Mouse (Mus musculus): Measurements from ENCODE around the gene Spata5. TPM values are rescaled to one million over a fixed set of nuclear protein-coding genes. Genes with fewer than 3 reads are reported as not detected.

The Spata5 gene
- polyA plus RNA-seq (2016; fragmentation: Nextera tagmentation; extraction: Ambion mirVana): 56.2 and 56.4 TPM in 2 replicates

DNA sequence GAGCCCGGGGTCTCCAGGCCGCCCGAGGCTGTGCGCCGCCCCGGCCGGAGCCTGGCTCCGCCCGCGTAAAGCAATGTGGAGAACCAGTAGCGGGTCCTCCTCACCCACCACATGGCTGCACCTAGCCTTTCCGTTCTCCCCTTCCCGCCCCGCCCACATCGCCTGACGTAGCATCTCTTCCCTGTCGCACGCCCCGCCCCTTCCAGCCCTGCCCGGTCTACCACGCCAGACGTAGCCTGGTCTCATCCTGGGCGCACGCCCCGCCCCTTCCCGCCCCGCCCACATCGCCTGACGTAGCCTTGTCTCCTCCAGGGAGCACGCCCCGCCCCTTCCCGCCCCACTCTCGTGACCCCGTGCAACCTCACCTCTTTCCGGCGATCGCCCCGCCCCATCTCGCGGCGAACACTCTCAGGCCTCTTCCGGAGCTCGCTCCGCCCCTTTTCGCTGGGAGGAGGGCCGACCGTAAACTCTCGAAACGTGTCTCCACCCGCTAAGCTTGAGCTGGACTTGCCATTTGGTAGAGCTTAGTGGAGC is at the start of gene Spata5:
Gene Spata5, plus strand, starts transcription at position 439 of the 534 bp plus-strand sequence.
- Histone ChIP-seq H3K9me3 (no peaks in the 10 kb centered on the region), H3K4me3 (peak within 1 kb of the TSS; percentile 94), H3K27me3 (ENCODE audit: poor library complexity, severe bottlenecking) (no peaks in the 10 kb centered on the region), H3K36me3 (replicated peaks) (peaks cover 10% of the 10 kb centered on the region; the same call in 1 of the 2 replicates), H3K27ac (peak within 1 kb of the TSS; percentile 94), H3K4me1 (peaks cover 28% of the 10 kb centered on the region)
- peak; percentile 100 for DNase-seq (ENCODE audit: extremely low spot score, low spot score)
- 1% methylated on average over 48 of the region's 50 CpGs for WGBS

DNA sequence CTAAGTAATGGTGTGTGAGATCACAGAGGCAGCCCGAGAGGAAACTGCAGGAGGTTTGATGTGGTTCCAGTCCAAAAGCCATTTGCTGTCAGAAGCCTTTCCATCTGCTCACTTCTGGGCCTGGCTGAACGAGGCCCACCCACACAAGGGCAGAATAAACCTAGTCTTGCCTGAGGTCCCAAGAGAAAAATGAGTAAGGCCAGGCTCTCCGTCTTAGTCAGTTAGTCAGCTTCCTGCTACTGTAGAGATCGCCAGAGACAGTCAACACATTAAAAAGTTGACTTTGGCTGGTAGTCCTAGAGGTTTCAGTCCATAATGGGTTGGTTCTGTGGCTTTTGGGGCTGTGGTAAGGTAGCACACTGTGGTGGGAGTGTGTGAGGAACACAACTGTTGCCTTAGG is 49.3 kb upstream of the Spata5 start:
- Histone ChIP-seq H3K4me1 (no peaks in the 10 kb centered on the region), H3K36me3 (replicated peaks) (no peaks in the 10 kb centered on the region), H3K9me3 (no peaks in the 10 kb centered on the region), H3K27me3 (ENCODE audit: poor library complexity, severe bottlenecking) (no peaks in the 10 kb centered on the region), H3K4me3 (no peak overlapping the region), H3K27ac (no peak overlapping the region)
- DNase-seq (ENCODE audit: extremely low spot score, low spot score): no peak
- 85% methylated on average over 4 of the region's 4 CpGs for WGBS

DNA sequence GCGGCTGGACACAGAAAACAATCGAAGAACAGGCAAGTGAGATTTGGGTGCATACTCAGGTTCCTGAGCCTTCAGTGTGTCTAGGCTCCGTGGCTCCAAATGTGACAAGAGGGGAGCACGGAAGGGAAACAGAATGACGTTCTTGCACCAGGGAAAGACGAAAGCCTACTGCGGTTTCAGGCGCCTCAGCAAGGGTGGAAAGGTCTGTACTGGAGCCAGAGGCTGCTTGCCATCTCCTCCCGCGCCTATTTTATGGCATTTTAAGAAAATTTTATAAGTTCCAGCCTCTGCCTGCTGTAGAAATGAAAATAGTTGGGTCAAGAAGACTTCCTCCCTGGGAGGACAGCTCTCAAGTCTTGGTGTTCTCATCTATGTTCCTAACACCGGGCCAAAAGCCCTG is 46.0 kb upstream of the Spata5 start:
- Histone ChIP-seq H3K4me1 (peaks cover 4% of the 10 kb centered on the region), H3K36me3 (replicated peaks) (no peaks in the 10 kb centered on the region), H3K27me3 (ENCODE audit: poor library complexity, severe bottlenecking) (no peaks in the 10 kb centered on the region), H3K9me3 (no peaks in the 10 kb centered on the region), H3K4me3 (no peak overlapping the region), H3K27ac (no peak overlapping the region)
- WGBS: 92% methylated on average over 11 of the region's 11 CpGs
- no peak for DNase-seq (ENCODE audit: extremely low spot score, low spot score)

DNA sequence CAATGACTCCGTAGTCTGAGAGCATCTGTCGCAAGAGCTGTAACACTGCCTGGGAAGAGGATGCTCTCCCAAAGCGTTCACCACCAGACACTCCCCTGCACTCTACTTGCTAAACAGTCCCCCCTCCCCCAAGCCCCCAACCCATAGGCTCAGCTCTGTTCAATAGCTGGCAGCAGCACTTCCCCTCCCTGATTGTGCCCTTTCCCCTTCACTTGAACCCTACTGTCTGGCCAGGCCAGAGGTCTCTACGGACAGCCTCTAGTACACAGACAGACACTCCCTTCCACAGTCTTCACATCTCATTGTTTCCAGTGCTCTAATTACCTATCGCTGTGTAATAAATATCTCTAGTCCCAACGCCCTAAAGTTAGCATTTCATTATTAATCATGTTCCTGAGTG is 41.8 kb upstream of the Spata5 start:
- no peaks in the 10 kb centered on the region for H3K9me3 ChIP-seq
- H3K36me3 ChIP-seq (replicated peaks): no peaks in the 10 kb centered on the region
- no peak overlapping the region for H3K27ac ChIP-seq
- H3K4me3 ChIP-seq: no peak overlapping the region
- 83% methylated on average over 6 of the region's 6 CpGs for WGBS
- H3K27me3 ChIP-seq (ENCODE audit: poor library complexity, severe bottlenecking): no peaks in the 10 kb centered on the region
- H3K4me1 ChIP-seq: peaks cover 4% of the 10 kb centered on the region
- DNase-seq (ENCODE audit: extremely low spot score, low spot score): no peak

DNA sequence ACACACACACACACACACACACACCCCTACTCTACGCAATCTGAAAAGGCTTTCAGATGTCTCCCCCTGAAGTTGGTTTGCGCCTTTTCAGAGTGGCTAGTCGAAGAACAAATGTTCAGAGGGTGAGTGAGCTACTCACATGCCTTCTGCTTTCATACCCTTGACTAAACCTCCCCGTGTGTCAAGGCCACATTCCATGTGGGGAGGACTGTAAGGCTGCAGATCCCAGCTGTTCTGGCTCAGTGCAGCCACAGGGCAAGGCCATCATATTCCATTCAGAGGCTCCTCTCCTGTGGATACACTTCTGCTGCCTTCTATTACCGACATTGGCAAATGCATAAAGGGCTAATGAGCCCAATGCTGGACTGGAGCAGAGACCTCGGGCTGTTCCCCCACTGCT is 41.3 kb upstream of the Spata5 start:
- H3K4me1 ChIP-seq: peaks cover 4% of the 10 kb centered on the region
- H3K27ac ChIP-seq: no peak overlapping the region
- H3K9me3 ChIP-seq: no peaks in the 10 kb centered on the region
- H3K4me3 ChIP-seq: no peak overlapping the region
- no peaks in the 10 kb centered on the region for H3K36me3 ChIP-seq (replicated peaks)
- H3K27me3 ChIP-seq (ENCODE audit: poor library complexity, severe bottlenecking): no peaks in the 10 kb centered on the region
- DNase-seq (ENCODE audit: extremely low spot score, low spot score): no peak
- 95% methylated on average over 6 of the region's 6 CpGs for WGBS

DNA sequence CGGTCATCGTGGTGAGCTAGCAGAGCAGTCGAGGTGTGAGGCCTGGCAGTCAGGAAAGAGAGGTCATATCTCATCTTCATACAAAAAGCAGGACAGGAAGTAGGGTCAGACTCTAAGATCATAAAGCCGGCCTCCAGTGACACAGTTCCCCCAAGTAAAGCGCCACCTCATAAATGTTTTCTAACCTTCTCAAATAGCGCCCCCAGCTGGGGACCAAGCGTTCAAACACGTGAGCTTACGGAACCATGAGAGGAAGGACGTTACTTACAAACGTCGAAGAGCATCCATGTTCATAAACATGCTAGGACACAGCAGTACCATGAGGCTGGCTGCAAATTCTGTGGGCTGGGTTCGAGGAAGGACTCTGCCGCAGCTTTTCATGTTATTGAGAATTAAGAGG is 40.5 kb upstream of the Spata5 start:
- Histone ChIP-seq H3K36me3 (replicated peaks) (no peaks in the 10 kb centered on the region), H3K27me3 (ENCODE audit: poor library complexity, severe bottlenecking) (no peaks in the 10 kb centered on the region), H3K9me3 (no peaks in the 10 kb centered on the region), H3K27ac (no peak overlapping the region), H3K4me3 (no peak overlapping the region), H3K4me1 (peaks cover 4% of the 10 kb centered on the region)
- DNase-seq (ENCODE audit: extremely low spot score, low spot score): no peak
- WGBS: 86% methylated on average over 14 of the region's 14 CpGs

DNA sequence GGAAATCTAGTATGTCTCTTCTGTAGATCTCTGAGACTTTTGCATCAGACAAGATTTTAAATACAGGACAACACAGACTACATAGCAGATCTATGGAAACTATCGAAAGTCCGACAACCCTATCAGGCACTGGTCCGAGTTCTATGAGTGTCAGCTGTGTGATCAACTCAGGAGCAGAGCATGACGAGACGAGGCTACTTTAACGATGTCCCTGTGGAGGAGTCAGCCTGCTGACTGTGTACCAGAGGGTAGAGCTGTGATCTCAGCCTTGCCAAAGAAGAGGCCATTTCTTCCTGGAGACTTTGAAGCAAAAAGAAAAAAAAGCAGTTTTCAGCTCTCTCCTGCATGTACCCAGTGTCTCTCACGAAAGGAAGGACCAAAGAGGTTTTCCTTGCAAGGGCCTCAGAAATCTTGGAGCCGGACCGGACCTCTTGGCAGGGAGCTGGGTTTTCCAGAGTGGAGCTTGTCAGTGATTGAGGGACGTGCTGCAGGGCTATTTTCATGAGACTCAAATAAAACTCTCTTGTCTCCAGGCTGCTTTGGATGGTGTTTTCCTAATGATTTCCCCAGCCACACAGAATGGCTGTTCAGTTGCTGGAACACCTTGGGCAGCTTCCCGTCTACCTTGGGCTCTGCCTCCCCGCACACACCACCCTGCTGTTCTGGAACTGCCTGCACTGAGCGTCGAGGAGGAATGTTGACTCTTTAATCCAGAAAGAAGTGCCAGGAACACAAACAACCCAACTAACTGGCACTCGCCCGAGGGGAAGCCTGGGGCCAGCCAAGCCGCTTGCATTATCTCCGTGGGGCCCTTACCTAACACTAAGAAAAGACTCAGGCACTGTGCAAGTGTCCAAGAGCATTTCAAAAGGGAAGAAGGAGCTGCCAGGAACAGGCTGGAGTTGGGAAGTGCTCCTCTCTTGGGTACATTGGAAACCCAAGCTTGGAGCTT is 39.5 kb upstream of the Spata5 start:
- Histone ChIP-seq H3K4me1 (peaks cover 4% of the 10 kb centered on the region), H3K27me3 (ENCODE audit: poor library complexity, severe bottlenecking) (no peaks in the 10 kb centered on the region)
- 80% methylated on average over 18 of the region's 18 CpGs for WGBS

DNA sequence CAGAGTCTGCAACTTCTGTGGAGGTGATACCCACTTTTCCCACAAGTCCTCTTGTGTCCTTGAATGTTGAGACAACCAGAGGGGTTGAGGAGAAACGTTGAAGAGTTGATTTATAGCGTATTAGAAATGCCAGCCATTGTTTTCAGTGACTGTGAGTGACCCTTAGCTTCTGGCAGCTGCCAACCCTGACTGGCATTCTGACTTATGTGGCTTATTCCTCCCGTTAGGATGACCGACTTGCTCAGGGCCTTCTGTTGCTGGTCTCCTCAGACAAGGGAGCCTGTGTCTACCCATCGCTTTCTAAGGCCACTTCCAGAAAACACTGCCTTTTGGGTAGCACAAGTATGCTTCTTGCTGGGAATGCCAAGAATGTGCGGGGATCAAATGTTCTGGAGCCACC is 38.2 kb upstream of the Spata5 start:
- no peaks in the 10 kb centered on the region for H3K9me3 ChIP-seq
- peaks cover 4% of the 10 kb centered on the region for H3K4me1 ChIP-seq
- no peak overlapping the region for H3K4me3 ChIP-seq
- no peaks in the 10 kb centered on the region for H3K27me3 ChIP-seq (ENCODE audit: poor library complexity, severe bottlenecking)
- H3K27ac ChIP-seq: no peak overlapping the region
- no peaks in the 10 kb centered on the region for H3K36me3 ChIP-seq (replicated peaks)
- 77% methylated on average over 6 of the region's 6 CpGs for WGBS
- no peak for DNase-seq (ENCODE audit: extremely low spot score, low spot score)

More for the DNA sequence above, 39.5 kb upstream of the Spata5 start:
- no peak for DNase-seq (ENCODE audit: extremely low spot score, low spot score)
- Histone ChIP-seq H3K9me3 (no peaks in the 10 kb centered on the region), H3K27ac (no peak overlapping the region), H3K36me3 (replicated peaks) (no peaks in the 10 kb centered on the region), H3K4me3 (no peak overlapping the region)

DNA sequence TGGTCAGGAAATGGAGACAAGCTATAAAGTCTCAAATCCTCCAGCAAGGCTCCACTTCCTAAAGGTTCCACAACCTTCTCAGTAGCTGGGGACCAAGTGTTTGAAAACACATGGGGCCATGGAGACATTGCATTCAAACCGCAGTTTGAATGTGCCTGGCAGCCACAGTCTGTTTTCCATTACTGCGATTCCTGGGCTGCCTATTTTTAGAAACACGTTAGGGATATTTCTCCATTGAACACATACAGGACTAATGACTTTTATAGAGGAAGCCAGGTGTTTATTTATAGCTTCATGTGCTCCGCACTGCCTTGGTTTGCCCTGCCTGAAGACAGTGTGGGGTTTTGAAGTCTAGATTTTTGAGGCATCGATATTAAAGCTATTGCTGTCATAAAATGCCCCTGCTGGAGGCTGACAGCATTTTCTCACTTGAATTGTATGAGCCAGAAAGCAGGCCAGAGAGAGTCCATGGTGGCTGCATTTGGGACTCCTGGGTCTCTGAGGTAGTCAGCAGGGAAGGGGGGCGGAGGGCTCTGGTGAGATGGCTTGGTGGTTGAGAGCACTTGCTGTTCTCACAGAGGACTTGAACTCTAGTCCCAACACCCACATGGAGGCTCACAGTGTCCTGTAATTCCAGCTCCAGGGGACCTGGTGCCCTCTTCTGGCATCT is 36.5 kb upstream of the Spata5 start:
- Histone ChIP-seq H3K9me3 (no peaks in the 10 kb centered on the region), H3K4me3 (no peak overlapping the region), H3K36me3 (replicated peaks) (no peaks in the 10 kb centered on the region), H3K4me1 (no peaks in the 10 kb centered on the region; the same call in 1 of the 2 replicates), H3K27ac (no peak overlapping the region), H3K27me3 (ENCODE audit: poor library complexity, severe bottlenecking) (no peaks in the 10 kb centered on the region)
- WGBS: 85% methylated on average over 6 of the region's 6 CpGs
- DNase-seq (ENCODE audit: extremely low spot score, low spot score): no peak

DNA sequence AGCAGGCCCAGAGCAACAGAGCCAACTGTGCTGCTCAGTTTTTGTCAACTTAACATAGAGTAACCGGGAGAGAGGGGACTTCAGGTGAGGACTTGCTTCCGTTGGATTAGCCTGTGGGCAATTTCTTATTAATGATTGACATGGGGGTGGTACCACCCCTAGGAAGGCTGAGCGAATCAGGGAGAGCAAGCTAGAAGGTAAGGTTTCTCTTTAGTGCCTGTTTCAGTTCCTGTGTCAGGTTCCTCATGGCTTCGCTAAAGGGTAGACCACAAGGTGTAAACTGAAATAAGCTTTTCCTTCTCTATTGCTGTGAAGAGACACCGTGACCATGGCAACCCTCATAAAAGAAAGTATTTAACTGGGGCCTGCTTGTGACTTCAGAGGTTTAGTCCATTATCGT is 32.4 kb upstream of the Spata5 start:
- DNase-seq (ENCODE audit: extremely low spot score, low spot score): no peak
- H3K36me3 ChIP-seq (replicated peaks): no peaks in the 10 kb centered on the region
- H3K4me3 ChIP-seq: no peak overlapping the region
- H3K9me3 ChIP-seq: peaks cover 6% of the 10 kb centered on the region; the same call in 1 of the 2 replicates
- no peaks in the 10 kb centered on the region for H3K27me3 ChIP-seq (ENCODE audit: poor library complexity, severe bottlenecking)
- no peaks in the 10 kb centered on the region for H3K4me1 ChIP-seq
- no peak overlapping the region for H3K27ac ChIP-seq
- 92% methylated on average over 6 of the region's 6 CpGs for WGBS

DNA sequence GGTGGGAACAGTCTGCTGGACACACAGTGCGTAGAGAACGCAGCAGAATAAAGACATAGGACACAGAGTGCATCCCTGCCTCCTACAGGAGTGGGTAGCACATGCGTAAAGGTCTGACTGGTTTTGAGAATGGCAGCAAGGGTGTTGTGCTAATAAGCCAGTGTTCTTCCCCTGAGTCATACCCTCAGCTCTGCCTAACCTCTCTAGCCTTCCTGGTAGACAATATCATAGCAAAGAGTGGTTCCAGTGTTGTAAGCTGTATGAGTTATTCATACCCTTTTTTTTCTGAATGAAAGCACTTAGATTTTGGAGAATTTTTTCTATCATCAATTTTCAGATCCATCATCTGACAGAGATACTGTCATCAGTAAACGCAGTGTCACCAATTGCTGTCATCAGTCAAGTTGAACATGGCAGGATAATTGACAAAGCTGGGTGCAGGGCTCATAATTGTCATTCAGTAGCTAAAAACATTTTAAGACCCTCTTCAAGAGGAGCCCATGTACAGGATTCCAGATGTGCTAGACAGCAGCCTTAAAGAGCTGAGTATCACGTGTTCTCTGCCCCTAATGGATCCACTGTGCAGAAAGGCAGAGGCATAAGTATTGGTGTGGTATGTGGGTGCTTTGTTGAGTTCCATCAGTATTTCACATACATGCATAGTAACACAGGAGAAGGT is 22.6 kb upstream of the Spata5 start:
- no peak for DNase-seq (ENCODE audit: extremely low spot score, low spot score)
- H3K36me3 ChIP-seq (replicated peaks): no peaks in the 10 kb centered on the region
- no peaks in the 10 kb centered on the region for H3K9me3 ChIP-seq
- H3K4me3 ChIP-seq: no peak overlapping the region
- no peak overlapping the region for H3K27ac ChIP-seq
- H3K4me1 ChIP-seq: peaks cover under 1% of the 10 kb centered on the region; the same call in 1 of the 2 replicates
- no peaks in the 10 kb centered on the region for H3K27me3 ChIP-seq (ENCODE audit: poor library complexity, severe bottlenecking)
- 87% methylated on average over 5 of the region's 5 CpGs for WGBS

DNA sequence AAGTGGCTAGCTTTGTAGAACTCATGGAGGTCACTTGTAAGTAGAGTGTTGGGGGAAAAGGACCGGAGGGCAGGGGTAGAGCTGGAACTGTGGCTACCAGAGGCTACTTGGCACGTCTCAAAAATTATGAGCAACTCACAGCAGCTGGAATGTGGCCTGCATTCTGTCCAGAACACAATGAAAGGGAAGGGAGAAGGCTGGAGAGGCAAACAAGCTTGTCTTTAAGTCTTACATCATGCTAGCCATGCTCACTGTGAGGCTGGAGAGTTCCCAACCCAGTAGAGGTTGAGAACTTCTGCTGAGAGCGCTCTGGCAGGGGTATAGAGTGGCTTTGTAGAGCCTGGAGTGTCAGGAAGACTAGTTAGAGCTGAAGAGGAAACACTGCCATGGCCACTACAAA is 22.1 kb upstream of the Spata5 start:
- H3K36me3 ChIP-seq (replicated peaks): no peaks in the 10 kb centered on the region
- no peaks in the 10 kb centered on the region for H3K9me3 ChIP-seq
- no peak overlapping the region for H3K27ac ChIP-seq
- WGBS: 89% methylated on average over 3 of the region's 3 CpGs
- peaks cover 3% of the 10 kb centered on the region; the same call in 1 of the 2 replicates for H3K4me1 ChIP-seq
- no peak for DNase-seq (ENCODE audit: extremely low spot score, low spot score)
- no peaks in the 10 kb centered on the region for H3K27me3 ChIP-seq (ENCODE audit: poor library complexity, severe bottlenecking)
- H3K4me3 ChIP-seq: no peak overlapping the region

Data from forebrain, embryonic 10.5 days (tissue).